Mouse (Mus musculus) intestine, embryonic 15.5 days (tissue): Measurements from ENCODE around the gene Gm17019. TPM values are rescaled to one million over a fixed set of nuclear protein-coding genes. Genes with fewer than 3 reads are reported as not detected.
"Not testable (repeated sequence)": the region's sequence is repeated elsewhere in the genome, so short reads cannot be mapped to it uniquely, and the experiment has no call there.

Source experiments
- ATAC-seq: fragments of 200-750 bp; cut with Nextera tagmentation; 2 replicates; pipeline ENCODE4 v1.8.0; 2017; ENCODE audit warnings: moderate TSS enrichment, moderate library complexity
- H3K27ac ChIP-seq: fragments of 300-500 bp; sonication (generic); 2 replicates; pipeline ENCODE4 v1.5.1; 2015; ENCODE audit warnings: mild to moderate bottlenecking, inconsistent platforms
- H3K27me3 ChIP-seq: fragments of 300-500 bp; sonication (generic); replicated peaks from 2 replicates; pipeline ENCODE4 v1.6.1; 2015; ENCODE audit warnings: inconsistent platforms
- H3K36me3 ChIP-seq: fragments of 300-500 bp; sonication (generic); 2 replicates; pipeline ENCODE4 v1.6.1; 2015; ENCODE audit warnings: inconsistent platforms
- H3K4me1 ChIP-seq: fragments of 300-500 bp; sonication (generic); replicated peaks from 2 replicates; pipeline ENCODE4 v1.6.1; 2015; ENCODE audit warnings: inconsistent platforms
- H3K4me2 ChIP-seq: fragments of 300-500 bp; sonication (generic); replicated peaks from 2 replicates; pipeline ENCODE4 v1.6.1; 2015; ENCODE audit warnings: mild to moderate bottlenecking, inconsistent platforms
- H3K4me3 ChIP-seq: fragments of 300-500 bp; sonication (generic); replicated peaks from 2 replicates; pipeline ENCODE4 v1.5.1; 2015; ENCODE audit warnings: inconsistent platforms
- H3K9ac ChIP-seq: fragments of 300-500 bp; sonication (generic); 2 replicates; pipeline ENCODE4 v1.6.1; 2015; ENCODE audit warnings: inconsistent platforms
- H3K9me3 ChIP-seq: fragments of 300-500 bp; sonication (generic); 2 replicates; pipeline ENCODE4 v1.6.1; 2016; ENCODE audit warnings: inconsistent platforms
- WGBS: fragments of 180-500 bp; shearing (Covaris S2); methylation state at CpG from one replicate; pipeline ENCODE4 v1.1.7; 2015; 5-methylcytosine and 5-hydroxymethylcytosine counted together
- polyA plus RNA-seq: library from polyadenylated mRNA; unstranded; fragments of >200 nt; fragmentation: Nextera tagmentation; extraction: Ambion mirVana; gene quantifications from 2 replicates; pipeline ENCODE4 v1.2.1, GENCODE M21; 2015

The Gm17019 gene
- polyA plus RNA-seq: not detected in 2 replicates

GRCm38 (mm10) chr5:15032898-15033297 is at the start of gene Gm17019:
TSS of gene Gm17019 (minus strand) at chr5:15032998.
- not testable (repeated sequence) for H3K9ac ChIP-seq, H3K9me3 ChIP-seq, H3K27ac ChIP-seq, H3K4me3 ChIP-seq, H3K36me3 ChIP-seq, H3K4me2 ChIP-seq, H3K27me3 ChIP-seq, ATAC-seq, H3K4me1 ChIP-seq
- WGBS: 31% methylated on average over 1 of the region's 1 CpGs

- not testable (repeated sequence) for H3K9ac ChIP-seq, H3K4me2 ChIP-seq, ATAC-seq, H3K4me3 ChIP-seq, H3K9me3 ChIP-seq, H3K27me3 ChIP-seq, H3K36me3 ChIP-seq, H3K27ac ChIP-seq, H3K4me1 ChIP-seq
- WGBS: 92% methylated on average over 1 of the region's 1 CpGs
Measured at GRCm38 (mm10) chr5:15062385-15062715, 29.6 kb upstream of the Gm17019 start.

GRCm38 (mm10) chr5:15061638-15062384 is 29.0 kb upstream of the Gm17019 start:
- H3K4me2 ChIP-seq, H3K27me3 ChIP-seq, H3K36me3 ChIP-seq, H3K27ac ChIP-seq, H3K4me3 ChIP-seq, H3K4me1 ChIP-seq, H3K9ac ChIP-seq, H3K9me3 ChIP-seq: not testable (repeated sequence)
- 84% methylated on average over 4 of the region's 4 CpGs for WGBS
- ATAC-seq: peak; percentile 77

- H3K27ac ChIP-seq, H3K36me3 ChIP-seq, H3K4me2 ChIP-seq, ATAC-seq, H3K27me3 ChIP-seq, H3K9me3 ChIP-seq, H3K9ac ChIP-seq, H3K4me3 ChIP-seq, H3K4me1 ChIP-seq: not testable (repeated sequence)
- WGBS: 76% methylated on average over 10 of the region's 10 CpGs
Measured at GRCm38 (mm10) chr5:15054151-15055025, 21.6 kb upstream of the Gm17019 start.

- not testable (repeated sequence) for H3K4me2 ChIP-seq, H3K9ac ChIP-seq, H3K4me1 ChIP-seq, H3K36me3 ChIP-seq, H3K27me3 ChIP-seq, H3K27ac ChIP-seq, H3K4me3 ChIP-seq, H3K9me3 ChIP-seq
- WGBS: 76% methylated on average over 8 of the region's 8 CpGs
- peak; percentile 25 for ATAC-seq
Measured at GRCm38 (mm10) chr5:15053606-15053962, 20.8 kb upstream of the Gm17019 start.

GRCm38 (mm10) chr5:15052945-15053605 is 20.3 kb upstream of the Gm17019 start:
- ATAC-seq: 0 out of 2 replicates have a peak, but pooled peaks have one; percentile 8
- H3K36me3 ChIP-seq, H3K9me3 ChIP-seq, H3K4me2 ChIP-seq, H3K27ac ChIP-seq, H3K4me3 ChIP-seq, H3K27me3 ChIP-seq, H3K4me1 ChIP-seq, H3K9ac ChIP-seq: not testable (repeated sequence)
- 85% methylated on average over 4 of the region's 4 CpGs for WGBS

GRCm38 (mm10) chr5:15050807-15051206 is 18.0 kb upstream of the Gm17019 start:
- WGBS: 74% methylated on average over 2 of the region's 2 CpGs
- H3K27ac ChIP-seq, H3K4me3 ChIP-seq, H3K9me3 ChIP-seq, H3K4me2 ChIP-seq, H3K27me3 ChIP-seq, H3K4me1 ChIP-seq, ATAC-seq, H3K9ac ChIP-seq, H3K36me3 ChIP-seq: not testable (repeated sequence)

- H3K9me3 ChIP-seq, H3K4me3 ChIP-seq, H3K27me3 ChIP-seq, H3K4me1 ChIP-seq, H3K4me2 ChIP-seq, H3K36me3 ChIP-seq, H3K27ac ChIP-seq, H3K9ac ChIP-seq: not testable (repeated sequence)
- 85% methylated on average over 9 of the region's 9 CpGs for WGBS
- ATAC-seq: peak; percentile 41; the same call in 1 of the 2 replicates
Measured at GRCm38 (mm10) chr5:15044830-15045767, 12.3 kb upstream of the Gm17019 start.

- not testable (repeated sequence) for H3K27ac ChIP-seq, H3K4me1 ChIP-seq, H3K27me3 ChIP-seq, H3K9me3 ChIP-seq, H3K9ac ChIP-seq, H3K36me3 ChIP-seq, H3K4me3 ChIP-seq, H3K4me2 ChIP-seq, ATAC-seq
- WGBS: 62% methylated on average over 4 of the region's 4 CpGs
Measured at GRCm38 (mm10) chr5:15040784-15041183, 8.0 kb upstream of the Gm17019 start.

- not testable (repeated sequence) for H3K27me3 ChIP-seq, H3K4me1 ChIP-seq, H3K36me3 ChIP-seq, H3K4me3 ChIP-seq, H3K9ac ChIP-seq, H3K27ac ChIP-seq, H3K9me3 ChIP-seq, H3K4me2 ChIP-seq
- WGBS: 79% methylated on average over 4 of the region's 4 CpGs
- ATAC-seq: peak; percentile 82
Measured at GRCm38 (mm10) chr5:15039984-15040383, 7.2 kb upstream of the Gm17019 start.

- not testable (repeated sequence) for H3K9me3 ChIP-seq, H3K27ac ChIP-seq, H3K27me3 ChIP-seq, ATAC-seq, H3K4me2 ChIP-seq, H3K4me3 ChIP-seq, H3K4me1 ChIP-seq, H3K36me3 ChIP-seq, H3K9ac ChIP-seq
- 86% methylated on average over 1 of the region's 1 CpGs for WGBS
Measured at GRCm38 (mm10) chr5:15024316-15024715, 8.5 kb downstream of the Gm17019 start.

- H3K36me3 ChIP-seq, H3K4me3 ChIP-seq, H3K9me3 ChIP-seq, H3K9ac ChIP-seq, H3K27me3 ChIP-seq, H3K4me2 ChIP-seq, H3K27ac ChIP-seq, H3K4me1 ChIP-seq, ATAC-seq: not testable (repeated sequence)
- WGBS: 75% methylated on average over 2 of the region's 2 CpGs
Measured at GRCm38 (mm10) chr5:15020067-15020466, 12.7 kb downstream of the Gm17019 start.
